Mouse (Mus musculus) adrenal gland, postnatal 10 days (tissue): ENCODE results near the gene Smc6. TPM values are rescaled to one million over a fixed set of nuclear protein-coding genes. Genes with fewer than 3 reads are reported as not detected.

Experiments used
- microRNA-seq: library from miRNA; unstranded; fragments of <30 nt; microRNA quantifications from one replicate; pipeline ENCODE4 v1.2.0, GENCODE M21; 2021
- total RNA-seq, 2 experiments: library from RNA; stranded (reverse); gene quantifications; 2 replicates each; pipeline ENCODE4 v1.2.3; 2021

Smc6 gene
- total RNA-seq, 2 experiments from 2014 or later: 50.0 to 58.1 TPM

Small RNA genes within 50 kb of the gene (microRNA-seq; reads per million reads assigned to microRNA genes)
- not detected for gene Mir7675

Other genes starting within 250 kb of the Smc6 start
- gene Kcns3, start 114.8 kb upstream of the Smc6 start, total RNA-seq: 1 to 10 TPM; 4.8 to 7.9 TPM
- not detected for gene Msgn1, start 56.9 kb upstream of the Smc6 start, total RNA-seq
- 1 to 10 TPM; 5.6 to 7.6 TPM for gene Gen1, start 85 bp upstream of the Smc6 start, total RNA-seq
- gene Vsnl1, start 170.7 kb downstream of the Smc6 start, total RNA-seq: 10 to 100 TPM; 18.2 to 26.9 TPM
- under 1 TPM; 0.12 to 0.58 TPM for gene Rad51ap2, start 190.2 kb downstream of the Smc6 start, total RNA-seq